Mouse (Mus musculus): ENCODE results near the gene Ust.

GRCm38 (mm10) chr10:8530505-8531051 lies 12.0 kb upstream of the Ust start:
- TF ChIP-seq CTCF (IDR thresholded peaks at IDR 0.05; ENCODE audit: low read depth, low read length): no peak
- no peak for TF ChIP-seq TAL1 (conservative IDR thresholded peaks at IDR 0.05; ENCODE audit: low read depth, low read length)

All from G1E (cell line).